Mouse (Mus musculus): Measurements from ENCODE around the gene Rpe65.

DNA sequence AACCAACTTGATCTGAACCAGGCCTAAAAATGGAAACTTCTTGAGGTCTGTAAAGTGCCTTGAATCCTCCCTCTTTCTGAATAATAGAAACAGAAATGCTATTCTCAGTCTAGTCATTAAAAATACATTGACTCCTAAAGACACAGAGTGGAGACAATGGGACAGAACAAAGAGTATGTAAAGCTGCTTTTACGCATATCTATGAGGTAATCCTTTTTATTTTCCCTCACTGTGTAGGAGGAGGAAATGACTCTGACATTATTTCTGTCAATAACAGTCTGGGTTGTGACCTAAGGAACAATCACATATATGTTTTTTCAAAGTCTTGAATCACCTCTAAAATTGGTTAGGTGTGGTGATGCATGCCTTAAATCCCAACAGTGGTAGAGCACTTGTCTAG, 16.0 kb downstream of the Rpe65 start:
- no peak for TF ChIP-seq CTCF (IDR thresholded peaks at IDR 0.05; ENCODE audit: low read depth)
- no peak for TF ChIP-seq EP300 (IDR thresholded peaks at IDR 0.05; ENCODE audit: low read depth)

Data from liver, embryonic 14.5 days (tissue).